Mouse (Mus musculus) retina, postnatal 7 days (tissue): Measurements from ENCODE around the gene Med21.

Experiments
- DNase-seq: peaks from one replicate; pipeline ENCODE4 v3.0.0-alpha.2; 2012; ENCODE audit warnings: low read depth, low spot score

Med21 gene

DNA sequence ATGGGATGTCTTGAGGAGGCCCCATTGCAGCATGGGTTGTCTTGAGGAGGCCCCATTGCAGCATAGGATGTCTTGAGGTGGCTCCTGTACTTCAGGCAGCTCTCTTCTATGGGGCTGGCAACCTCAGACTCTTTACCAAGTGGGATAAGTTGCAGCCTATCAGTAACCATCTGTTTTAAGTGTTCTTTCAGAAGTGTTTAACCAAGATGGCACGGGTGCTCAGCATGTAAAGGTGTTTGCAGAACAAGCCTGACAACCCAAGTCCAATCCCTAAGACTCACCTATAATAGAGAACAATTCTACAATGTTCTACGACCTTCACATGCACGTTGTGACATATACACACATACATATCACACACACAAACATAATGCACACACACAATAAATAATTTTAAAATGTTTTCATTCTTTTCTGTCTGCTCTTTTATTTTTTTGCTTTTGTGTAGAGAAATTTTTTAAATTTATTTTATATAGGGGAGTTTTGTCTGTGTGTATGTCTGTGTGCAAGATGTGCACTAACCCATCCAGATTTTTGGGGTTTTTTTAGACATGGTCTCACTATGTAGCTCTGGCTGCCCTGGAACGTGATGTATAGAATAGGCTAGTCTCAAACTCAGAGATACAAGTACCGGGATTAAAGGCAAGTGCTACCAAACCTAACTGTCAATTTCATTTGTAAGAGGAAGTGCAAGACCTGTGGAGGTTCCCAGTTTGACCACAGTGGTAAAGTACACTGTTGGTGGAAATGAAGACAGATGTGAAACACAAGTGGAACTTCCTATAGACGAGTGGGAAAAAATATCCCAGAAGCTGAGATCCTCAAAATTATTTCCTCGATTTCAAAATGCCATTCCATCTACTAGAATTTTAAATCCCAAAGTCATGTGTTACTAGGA lies 2.0 kb upstream of the Med21 start:
- DNase-seq = no peak

GRCm38 (mm10) chr6:146640991-146641390 lies 1.4 kb upstream of the Med21 start:
- no peak for DNase-seq

DNA sequence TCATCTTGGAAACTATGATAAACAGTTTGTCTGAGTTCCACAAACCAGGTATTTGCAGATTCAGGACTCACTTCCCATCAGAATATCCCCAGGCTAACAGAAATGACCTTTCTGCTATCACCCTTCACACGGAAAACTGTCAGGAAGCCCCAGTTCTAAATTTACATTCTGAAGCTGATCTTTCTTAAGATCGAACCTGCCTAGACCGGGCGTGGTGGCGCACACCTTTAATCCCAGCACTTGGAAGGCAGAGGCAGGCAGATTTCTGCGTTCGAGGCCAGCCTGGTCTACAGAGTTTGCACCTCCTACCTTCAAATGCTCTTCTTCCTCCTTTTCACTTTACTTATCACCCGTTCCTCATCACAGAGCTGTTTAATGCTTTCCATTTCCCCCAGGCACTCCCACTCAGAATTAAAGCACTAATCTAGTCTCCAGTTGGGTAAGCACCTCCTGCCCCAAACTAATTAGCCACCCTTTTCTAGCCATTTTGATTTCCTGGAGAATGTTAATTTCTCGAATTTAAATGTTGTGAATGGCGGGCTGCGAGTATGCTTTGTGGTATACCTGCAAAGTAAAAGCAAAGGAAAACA lies 631 bp upstream of the Med21 start:
- no peak for DNase-seq

- DNase-seq = no peak
These were observed 830 bp downstream of the Med21 start for GRCm38 (mm10) chr6:146643184-146643570.

DNA sequence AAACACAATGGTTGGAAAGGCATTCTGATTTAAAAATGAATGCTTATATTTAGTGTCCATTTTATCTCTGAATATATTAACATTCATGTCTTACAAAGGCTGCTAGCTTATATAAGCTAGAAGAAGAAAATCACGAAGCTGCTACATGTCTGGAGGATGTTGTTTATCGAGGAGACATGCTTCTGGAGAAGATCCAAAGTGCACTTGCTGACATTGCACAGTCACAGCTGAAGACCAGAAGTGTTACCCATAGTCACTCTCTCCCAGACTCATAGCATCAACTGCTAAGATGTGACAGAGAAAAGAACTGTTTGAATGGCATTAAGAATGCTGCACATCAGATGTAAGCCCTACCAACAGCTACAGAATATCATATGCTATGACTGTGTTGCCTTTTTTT lies 7.7 kb downstream of the Med21 start:
- no peak for DNase-seq

GRCm38 (mm10) chr6:146651431-146651830 lies 9.1 kb downstream of the Med21 start:
- no peak for DNase-seq

- no peak for DNase-seq
These were observed 10.8 kb downstream of the Med21 start for GRCm38 (mm10) chr6:146653197-146653596.

DNA sequence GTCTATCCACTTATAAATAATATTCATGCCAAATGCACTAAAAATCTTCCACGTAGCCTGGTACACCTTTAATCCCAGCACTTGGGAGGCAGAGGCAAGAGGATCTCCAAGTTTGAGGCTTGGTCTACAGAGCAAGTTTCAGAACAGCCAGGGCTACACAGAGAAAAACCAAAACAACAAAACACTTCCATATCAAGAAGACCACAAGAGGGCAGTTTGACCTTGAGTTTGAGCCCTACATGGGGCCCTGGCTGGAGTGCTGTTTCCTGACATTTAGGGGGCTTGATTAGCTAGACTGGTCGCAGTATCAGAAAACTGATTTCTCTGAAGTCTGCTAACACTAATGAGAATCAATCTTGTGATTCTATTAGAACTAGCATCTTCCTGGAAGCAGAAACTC lies 18.2 kb downstream of the Med21 start:
- no peak for DNase-seq

- DNase-seq = no peak
These were observed 19.3 kb downstream of the Med21 start for GRCm38 (mm10) chr6:146661655-146662054.

DNA sequence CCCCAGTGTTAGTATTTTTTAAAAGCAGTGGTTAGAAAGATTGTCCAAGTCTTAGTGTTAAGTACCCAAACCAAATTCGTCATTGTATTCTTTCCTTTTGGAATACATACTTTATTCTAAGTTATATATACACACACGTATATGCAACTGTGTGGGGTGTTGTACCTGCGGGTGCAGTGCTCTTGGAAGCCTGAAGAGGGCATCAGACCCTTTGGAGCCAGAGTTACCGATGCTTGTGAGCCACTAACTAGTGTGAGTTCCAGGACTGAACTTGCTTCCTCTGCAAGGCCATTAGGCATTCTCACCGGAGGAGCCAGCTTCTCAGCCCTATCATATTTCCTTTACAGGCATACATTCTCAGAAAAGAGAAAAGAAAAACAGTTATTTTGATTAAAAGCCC lies 20.3 kb downstream of the Med21 start:
- DNase-seq = no peak

DNA sequence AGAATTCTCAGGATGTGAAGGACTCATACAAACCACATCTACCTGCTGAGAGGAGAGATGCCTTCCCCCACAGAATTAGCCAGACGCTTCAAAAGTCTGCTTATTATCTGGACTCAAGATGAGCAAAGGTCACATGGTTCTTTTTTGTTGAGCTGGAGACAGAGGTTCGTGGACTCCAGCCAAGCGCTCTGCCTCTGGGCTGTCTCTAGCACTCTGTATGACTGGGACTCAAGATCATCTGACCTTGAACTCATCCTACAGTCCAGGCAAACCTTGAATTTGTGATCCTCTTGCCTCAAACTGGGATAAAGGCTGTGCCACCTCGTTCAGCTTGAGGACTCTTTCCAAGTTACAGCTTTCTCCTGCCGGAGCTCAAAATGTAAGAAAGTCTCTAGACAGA lies 21.8 kb downstream of the Med21 start:
- no peak for DNase-seq

GRCm38 (mm10) chr6:146664917-146665316 lies 22.6 kb downstream of the Med21 start:
- DNase-seq = no peak

DNA sequence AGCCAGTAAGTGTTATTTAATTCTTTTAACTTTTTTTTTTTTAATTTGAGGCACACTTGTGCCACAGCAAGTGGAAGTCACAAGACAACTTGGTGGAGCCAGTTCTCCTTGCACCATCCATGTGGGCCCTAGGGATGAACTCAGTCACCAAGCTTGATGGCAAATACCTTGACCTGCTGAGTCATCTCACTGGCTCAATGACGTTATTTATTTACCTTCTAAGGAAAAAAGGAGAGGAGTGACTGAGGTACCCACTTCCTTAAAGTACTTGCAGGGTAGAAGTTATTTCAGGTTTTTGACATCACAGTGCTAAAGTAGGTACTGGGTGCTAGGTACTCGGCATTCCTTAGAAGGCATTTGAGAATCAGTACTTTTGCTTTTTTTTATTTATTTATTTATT lies 23.1 kb downstream of the Med21 start:
- no peak for DNase-seq

- DNase-seq = no peak
These were observed 24.5 kb downstream of the Med21 start for GRCm38 (mm10) chr6:146666811-146667210.

DNA sequence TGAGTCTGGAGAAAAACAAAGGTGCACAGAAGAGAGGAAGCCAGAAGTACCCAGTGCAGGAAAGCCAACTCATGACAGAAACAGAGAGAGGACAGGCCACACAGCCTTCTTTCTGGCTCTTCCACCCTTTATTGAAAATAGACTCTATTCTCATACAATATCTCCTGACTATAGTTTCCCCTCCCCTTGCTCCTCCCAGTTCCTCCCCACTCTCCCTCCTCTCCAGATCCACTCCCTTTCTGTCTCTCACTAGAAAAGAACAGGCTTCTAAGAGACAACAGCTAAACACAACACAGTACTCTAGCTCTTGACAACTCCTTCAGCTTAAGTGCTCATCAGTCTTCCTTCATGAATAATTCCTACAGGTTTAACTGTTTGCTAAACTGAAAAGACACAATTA lies 26.3 kb downstream of the Med21 start:
- no peak for DNase-seq

DNA sequence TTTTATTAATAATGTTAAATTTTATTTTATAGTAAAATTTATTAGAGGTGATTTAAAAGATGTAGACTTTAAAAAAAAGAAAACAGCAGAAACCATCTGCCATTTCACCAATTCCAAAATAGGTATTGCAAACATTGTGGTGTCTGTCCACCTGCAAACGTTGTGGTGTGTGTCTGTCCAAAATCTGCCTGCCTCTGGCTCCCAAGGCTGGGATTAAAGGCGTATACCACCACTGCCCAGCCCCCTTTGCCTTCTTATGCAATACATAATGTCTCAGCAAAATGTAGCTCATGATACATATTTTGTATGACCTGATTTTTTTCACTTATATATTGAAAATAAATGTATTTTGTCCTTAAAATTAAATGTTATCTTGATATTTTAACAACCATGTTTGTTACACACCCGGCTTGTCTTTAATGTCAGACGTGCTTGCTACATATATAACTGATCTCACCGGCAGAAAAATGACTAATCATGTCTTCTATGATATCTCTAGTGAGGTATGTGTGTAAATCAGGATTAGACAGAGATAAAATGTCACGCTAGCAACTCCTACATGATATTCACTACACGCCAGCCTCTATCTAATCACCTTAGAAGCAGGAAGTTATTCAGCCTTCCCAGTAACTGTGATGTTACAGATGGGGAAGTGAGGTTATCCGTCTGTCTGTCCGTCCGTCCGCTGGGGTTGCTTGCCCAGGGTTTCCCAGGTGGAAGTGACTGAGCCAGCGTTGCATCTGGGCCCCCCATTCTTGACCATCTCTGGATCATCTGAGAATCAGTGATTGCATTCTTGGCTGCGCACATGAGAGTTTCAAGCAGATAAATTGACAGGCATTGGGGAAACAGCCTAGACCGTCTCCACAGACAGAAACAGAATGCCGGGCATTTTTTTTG lies 28.9 kb downstream of the Med21 start:
- DNase-seq = no peak

GRCm38 (mm10) chr6:146672106-146672505 lies 29.8 kb downstream of the Med21 start:
- no peak for DNase-seq

GRCm38 (mm10) chr6:146673696-146674095 lies 31.3 kb downstream of the Med21 start:
- no peak for DNase-seq

GRCm38 (mm10) chr6:146674420-146674819 lies 32.1 kb downstream of the Med21 start:
- DNase-seq = no peak

DNA sequence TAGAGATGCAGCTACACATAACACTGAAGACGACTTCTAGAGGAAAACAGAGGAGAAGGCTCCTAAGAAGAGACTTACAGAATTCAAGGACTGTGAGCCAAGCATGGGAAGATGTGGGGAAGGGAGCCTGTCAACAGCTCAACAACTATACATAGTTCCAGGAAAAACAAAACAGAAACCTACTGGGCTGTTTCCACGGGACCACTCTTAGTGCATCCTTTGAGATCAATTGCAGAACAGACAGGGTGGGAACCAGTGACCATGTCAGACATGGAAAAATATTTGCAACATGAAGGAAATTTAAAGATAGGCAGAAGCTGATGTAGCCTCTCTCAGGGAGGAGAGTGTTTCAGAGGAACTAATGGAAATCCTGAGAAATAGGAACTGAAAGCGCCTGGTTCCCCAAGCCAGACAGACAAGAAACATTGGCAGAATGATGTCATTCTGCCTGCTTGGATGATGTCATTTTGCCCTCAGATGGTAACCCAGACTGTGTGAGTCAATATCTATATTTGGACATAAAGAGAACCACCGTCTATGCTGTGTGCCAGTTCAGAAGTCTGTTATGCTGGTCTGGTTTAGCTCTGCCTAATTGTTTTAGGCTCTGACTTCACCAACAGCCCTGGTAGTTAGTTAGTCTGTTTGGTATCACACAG lies 32.7 kb downstream of the Med21 start:
- DNase-seq = no peak

GRCm38 (mm10) chr6:146676904-146677303 lies 34.6 kb downstream of the Med21 start:
- no peak for DNase-seq
